20 mouse cellular contexts compared by ENCODE assay signal in the genomic region with DNA sequence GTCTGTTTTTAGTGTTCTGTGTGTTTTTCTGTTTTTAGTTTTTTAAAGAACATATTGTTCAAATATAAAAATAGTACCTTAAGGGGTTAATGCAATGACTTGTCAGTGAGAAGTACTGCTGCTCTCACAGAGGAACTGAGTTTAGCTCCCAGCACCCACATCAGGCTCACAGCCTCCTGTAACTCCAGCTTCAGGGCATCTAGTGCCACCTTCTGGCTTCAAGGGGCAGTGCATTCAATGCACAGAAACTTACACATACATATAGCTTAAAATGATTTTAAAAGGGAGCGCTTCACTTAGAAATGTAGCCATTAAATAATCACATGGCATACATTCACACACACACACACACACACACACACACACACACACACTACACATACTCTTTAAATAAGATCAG.
DNase-seq lines count a peak whose midpoint lies in the region; ATAC-seq and TF ChIP-seq lines count a peak whose summit lies in the region.
"Had no signal": no experiment of that assay in that cellular context is flagged by ENCODE, and none has a peak within 500 bp of the region (broad histone marks: within the 10 kb centered on the region; RNA-seq: fewer than 3 reads in every experiment).

No protein-coding gene starts in this region.

- H3K36me3 ChIP-seq in heart, adult 2 months (ENCODE audit: control insufficient read depth, insufficient read depth, low read length), result no peaks in the 10 kb centered on the region
- H3K36me3 ChIP-seq in limb, embryonic 13.5 days, result peaks cover 10% of the 10 kb centered on the region
- peaks cover 39% of the 10 kb centered on the region for H3K36me3 ChIP-seq in limb, embryonic 10.5 days
- H3K36me3 ChIP-seq in heart, embryonic 12.5 days, result peaks cover 21% of the 10 kb centered on the region
- H3K36me3 ChIP-seq: intestine, embryonic 15.5 days had no signal

- WGBS in heart, adult 2 months, result 100% methylated on average over 1 of the region's 1 CpGs
- 100% methylated on average over 1 of the region's 1 CpGs for WGBS in limb, embryonic 13.5 days
- WGBS in limb, embryonic 10.5 days, result 100% methylated on average over 1 of the region's 1 CpGs
- 96% methylated on average over 1 of the region's 1 CpGs for WGBS in heart, embryonic 12.5 days

- H3K4me2 ChIP-seq in limb, embryonic 13.5 days (replicated peaks), result no peak overlapping the region
- no peak overlapping the region for H3K4me2 ChIP-seq in heart, embryonic 12.5 days
- H3K4me2 ChIP-seq: heart, embryonic 13.5 days; intestine, embryonic 15.5 days; limb, embryonic 12.5 days had no signal

- no peak for DNase-seq in heart, adult 2 months
- DNase-seq in heart, adult 8-10 months (ENCODE audit: low spot score), result no peak
- no peak for DNase-seq in limb, embryonic 10.5 days (ENCODE audit: low spot score)
- DNase-seq in 416B (ENCODE audit: low read depth) (peak; percentile 40), R1 (ENCODE audit: low read depth, low spot score) (peak; percentile 47)
- DNase-seq: adrenal gland, postnatal 36 days; B cell, adult 2 months; cerebellum, postnatal 25 days; gastrocnemius, postnatal 25 days; lung, postnatal 36 days had no signal

- intact Hi-C loops in heart, adult 2 months (cut with DNase I), result no loop called here

- H3K27me3 ChIP-seq in heart, adult 2 months (ENCODE audit: control insufficient read depth, insufficient read depth, low read length), result no peaks in the 10 kb centered on the region
- H3K27me3 ChIP-seq in limb, embryonic 13.5 days, result no peaks in the 10 kb centered on the region
- no peaks in the 10 kb centered on the region for H3K27me3 ChIP-seq in limb, embryonic 10.5 days (ENCODE audit: low read depth, poor library complexity, severe bottlenecking)
- H3K27me3 ChIP-seq in heart, embryonic 12.5 days (replicated peaks), result no peaks in the 10 kb centered on the region
- H3K27me3 ChIP-seq: heart, embryonic 13.5 days; intestine, embryonic 15.5 days; limb, embryonic 12.5 days had no signal

- peaks cover 7% of the 10 kb centered on the region for H3K4me1 ChIP-seq in heart, adult 2 months (ENCODE audit: control insufficient read depth, insufficient read depth, low read length)
- peaks cover 51% of the 10 kb centered on the region for H3K4me1 ChIP-seq in limb, embryonic 13.5 days
- H3K4me1 ChIP-seq in limb, embryonic 10.5 days, result peaks cover 49% of the 10 kb centered on the region
- H3K4me1 ChIP-seq in heart, embryonic 12.5 days (replicated peaks), result peaks cover 21% of the 10 kb centered on the region

- H3K79me2 ChIP-seq in heart, adult 2 months (replicated peaks; ENCODE audit: control insufficient read depth, insufficient read depth, low read length), result no peaks in the 10 kb centered on the region

- TF ChIP-seq EP300 in heart, adult 2 months (IDR thresholded peaks at IDR 0.05; ENCODE audit: insufficient read depth, low read depth, low read length), result no peak

- 0 out of 2 replicates have a peak, but pooled peaks cover 3% of the 10 kb centered on the region for H3K9me3 ChIP-seq in limb, embryonic 13.5 days
- H3K9me3 ChIP-seq in limb, embryonic 10.5 days (replicated peaks), result no peaks in the 10 kb centered on the region
- peaks cover 8% of the 10 kb centered on the region for H3K9me3 ChIP-seq in heart, embryonic 12.5 days (replicated peaks)
- H3K9me3 ChIP-seq: intestine, embryonic 15.5 days; limb, embryonic 12.5 days had no signal

- H3K27ac ChIP-seq in heart, adult 2 months, result no peak overlapping the region
- 0 out of 2 replicates have a peak overlapping the region, but pooled peaks have one; percentile 33 for H3K27ac ChIP-seq in limb, embryonic 13.5 days
- no peak overlapping the region; the same call in 1 of the 2 replicates for H3K27ac ChIP-seq in limb, embryonic 10.5 days
- no peak overlapping the region for H3K27ac ChIP-seq in heart, embryonic 12.5 days (ENCODE audit: poor library complexity, severe bottlenecking)
- H3K27ac ChIP-seq: intestine, embryonic 15.5 days; midbrain, embryonic 10.5 days had no signal

- no peak for ATAC-seq in limb, embryonic 13.5 days (ENCODE audit: low FRiP score, low read depth)
- ATAC-seq in inflammation-experienced regulatory T-cells, adult 6 months, result no peak
- no peak for ATAC-seq in heart, embryonic 12.5 days (ENCODE audit: insufficient number of reproducible peaks, low FRiP score)
- ATAC-seq: forebrain, embryonic 16.5 days; intestine, embryonic 15.5 days had no signal

- no peak for TF ChIP-seq POLR2A in heart, adult 2 months (IDR thresholded peaks at IDR 0.05; ENCODE audit: insufficient read depth, low read depth, low read length)

- H3K4me3 ChIP-seq in heart, adult 2 months, result no peak overlapping the region
- no peak overlapping the region for H3K4me3 ChIP-seq in limb, embryonic 13.5 days
- no peak overlapping the region for H3K4me3 ChIP-seq in limb, embryonic 10.5 days
- no peak overlapping the region for H3K4me3 ChIP-seq in heart, embryonic 12.5 days
- H3K4me3 ChIP-seq: embryonic facial prominence, embryonic 10.5 days; erythroblast, embryonic 14.5 days; heart, embryonic 13.5 days; intestine, embryonic 15.5 days; limb, embryonic 12.5 days; midbrain, embryonic 10.5 days had no signal

- no peak overlapping the region for H3K9ac ChIP-seq in heart, adult 2 months (ENCODE audit: low read depth, low read length)
- H3K9ac ChIP-seq in limb, embryonic 13.5 days, result no peak overlapping the region
- H3K9ac ChIP-seq in heart, embryonic 12.5 days, result no peak overlapping the region
- H3K9ac ChIP-seq: heart, embryonic 13.5 days; intestine, embryonic 15.5 days; limb, embryonic 12.5 days had no signal

- peak; percentile 56 for TF ChIP-seq CTCF in heart, adult 2 months (IDR thresholded peaks at IDR 0.05)

Comparison
In these comparisons a context has a peak if more than half of its experiments do, and no peak if none do; other contexts are left out.
1. DNase-seq: peak in 416B (single experiment) and R1 (single experiment); none in heart, adult 2 months (0 of 2), heart, adult 8-10 months (single experiment) and limb, embryonic 10.5 days (single experiment).